Mouse (Mus musculus) testis, postnatal 10 days (tissue): Measurements from ENCODE around the gene Dhx16.

Experiments used
- DNase-seq: peaks from one replicate; pipeline ENCODE4 v3.0.0; 2021; ENCODE audit warnings: low spot score

Dhx16 gene

GRCm38 (mm10) chr17:35859835-35860234, 19.8 kb upstream of the Dhx16 start:
- no peak for DNase-seq

DNA sequence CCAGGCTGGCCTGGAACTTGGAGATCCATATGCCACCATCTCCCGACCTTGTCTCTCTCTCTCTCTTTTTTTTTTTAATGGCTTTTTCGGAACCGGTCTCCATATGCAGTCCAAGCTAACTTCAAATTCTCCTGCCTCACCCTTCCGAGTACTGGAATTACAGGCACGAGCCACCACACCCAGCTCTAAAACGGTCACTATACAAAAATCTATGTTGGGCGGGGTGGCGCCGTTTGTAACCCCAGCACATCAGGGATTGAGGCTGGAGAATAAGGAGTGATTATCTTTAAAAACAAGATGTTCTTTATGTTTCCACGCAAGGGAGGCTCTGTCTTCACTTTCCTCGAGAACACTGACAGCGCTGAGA, 18.8 kb upstream of the Dhx16 start:
- DNase-seq, result no peak

DNA sequence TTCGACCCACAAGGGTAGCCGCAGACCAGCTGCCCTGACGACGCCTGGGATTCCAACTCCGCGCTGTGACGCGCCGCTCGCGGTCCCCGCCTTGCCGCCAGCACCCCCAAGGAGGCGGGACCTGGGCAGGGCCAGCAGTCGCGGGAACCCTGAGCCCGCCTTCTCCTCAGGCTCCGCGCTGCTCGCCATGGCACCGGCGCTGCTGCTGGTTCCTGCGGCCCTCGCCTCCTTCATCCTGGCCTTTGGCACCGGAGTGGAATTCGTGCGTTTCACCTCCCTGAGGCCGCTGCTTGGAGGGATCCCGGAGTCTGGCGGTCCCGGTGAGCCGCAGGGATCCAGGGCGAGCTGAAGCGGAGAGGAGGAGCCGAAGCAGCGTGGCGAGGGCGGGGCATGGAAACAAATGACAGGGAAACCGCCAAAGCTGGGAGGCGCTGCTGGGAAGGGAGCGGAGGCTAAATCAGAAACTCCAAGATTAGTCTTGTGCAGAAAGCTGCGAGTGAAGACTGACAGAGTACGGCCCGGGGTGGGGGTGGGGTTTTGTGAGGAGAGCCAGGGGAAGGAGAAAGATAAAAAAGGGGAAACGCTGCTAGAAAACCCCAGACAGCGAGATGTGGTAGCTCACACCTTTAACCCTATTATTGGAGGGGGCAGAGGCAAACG, 18.3 kb upstream of the Dhx16 start, which contains the start of gene Nrm:
Nrm (plus strand) TSS at position 121 of the 660 bp plus-strand sequence.
- peak; percentile 92 for DNase-seq

DNA sequence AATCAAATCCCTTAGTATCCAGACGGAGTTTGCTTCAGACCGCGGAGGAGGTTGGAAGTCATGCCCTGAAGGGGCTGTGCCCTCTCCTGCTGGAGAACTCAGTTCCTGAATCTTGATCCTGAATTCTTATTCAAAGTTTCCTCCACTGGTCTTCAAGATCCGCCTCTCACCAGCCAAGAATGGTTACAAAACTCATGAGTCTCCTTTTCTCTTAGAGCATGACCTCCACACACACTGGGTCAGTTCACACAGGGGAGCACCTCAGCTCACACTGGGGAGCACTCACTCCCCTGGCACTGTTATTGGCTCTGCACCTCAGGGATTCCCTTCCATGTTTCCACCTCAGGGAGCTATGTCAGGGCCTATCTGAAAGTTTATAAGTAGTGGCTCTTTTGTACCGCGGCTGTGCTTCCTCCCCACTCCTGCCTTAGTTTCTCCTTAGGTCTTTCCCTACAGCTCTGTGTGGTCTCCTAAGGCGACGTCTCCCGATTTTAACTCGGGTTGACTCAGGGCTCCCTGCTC, 14.7 kb upstream of the Dhx16 start:
- DNase-seq, result no peak

DNA sequence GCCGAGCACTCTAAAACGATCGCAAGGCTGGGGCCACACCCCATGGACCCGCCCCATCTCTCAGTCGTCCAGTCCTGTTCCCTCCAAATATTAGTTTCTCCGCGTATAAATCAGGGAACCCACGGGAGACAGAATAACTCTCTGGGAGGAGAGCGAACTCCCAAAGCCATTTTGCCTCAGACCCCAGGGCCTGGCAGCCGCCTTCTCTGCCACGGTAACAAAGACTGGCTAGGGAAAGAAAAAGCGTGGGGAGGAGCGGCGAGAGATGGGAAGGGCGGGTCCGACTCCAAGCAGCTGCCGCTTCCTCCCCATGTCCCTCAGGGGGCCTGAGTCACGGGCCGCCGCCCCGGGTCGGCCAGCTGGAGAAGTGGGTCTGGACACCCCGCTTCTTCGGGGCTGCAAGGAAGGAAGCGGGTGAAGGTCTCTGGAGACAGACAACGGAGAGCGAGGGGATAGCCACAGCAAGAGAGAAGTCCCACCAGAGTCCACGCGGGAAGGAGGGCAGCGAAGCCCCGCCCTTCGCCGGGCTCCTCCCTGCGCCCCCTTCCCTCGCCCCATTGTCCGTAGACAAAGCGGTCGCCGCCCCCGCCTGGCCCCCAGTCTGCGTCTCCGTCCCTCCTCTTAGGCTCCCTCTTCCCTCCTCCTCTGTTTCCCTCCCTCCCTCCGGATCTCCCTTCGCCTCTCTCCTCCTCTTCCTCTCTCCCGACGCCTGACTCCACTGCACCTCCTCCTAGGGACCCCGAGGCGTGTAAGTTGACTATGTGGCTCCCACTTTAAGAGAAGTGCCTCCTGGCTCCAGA, 13.9 kb upstream of the Dhx16 start, which contains the start of gene Ppp1r18:
Ppp1r18 (plus strand) TSS at position 113 of the 800 bp plus-strand sequence.
- DNase-seq, result peak; percentile 88

DNA sequence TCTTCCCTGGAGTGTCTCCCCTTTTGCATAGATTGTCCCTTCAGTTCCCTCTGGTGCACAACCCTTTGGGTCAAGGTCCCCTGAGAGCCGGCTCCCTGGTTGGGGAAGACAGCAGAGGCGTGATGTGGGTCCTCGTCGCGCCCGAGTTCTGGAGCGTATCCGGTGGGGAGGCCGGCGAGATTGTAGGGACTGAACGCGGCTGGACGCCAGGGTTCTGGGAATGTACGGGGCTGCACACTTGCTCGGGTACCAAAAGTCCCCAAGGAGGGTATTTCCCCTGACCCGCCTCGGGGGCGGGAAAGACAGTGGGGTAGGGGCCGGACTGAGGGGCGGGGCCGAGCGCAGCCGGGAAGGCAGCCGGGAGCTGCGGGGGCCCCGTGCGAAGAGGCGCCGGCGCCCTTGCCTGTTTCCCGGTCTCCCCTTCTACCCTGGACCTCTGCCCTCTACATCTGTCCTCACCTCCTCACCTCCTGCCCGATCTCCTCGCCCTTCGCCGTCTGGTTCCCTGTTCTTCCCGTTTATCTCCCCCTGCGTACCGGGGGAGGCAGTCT, 13.3 kb upstream of the Dhx16 start:
- DNase-seq, result peak; percentile 84

- DNase-seq, result peak; percentile 58
Observed at GRCm38 (mm10) chr17:35866911-35867890, 12.4 kb upstream of the Dhx16 start.

DNA sequence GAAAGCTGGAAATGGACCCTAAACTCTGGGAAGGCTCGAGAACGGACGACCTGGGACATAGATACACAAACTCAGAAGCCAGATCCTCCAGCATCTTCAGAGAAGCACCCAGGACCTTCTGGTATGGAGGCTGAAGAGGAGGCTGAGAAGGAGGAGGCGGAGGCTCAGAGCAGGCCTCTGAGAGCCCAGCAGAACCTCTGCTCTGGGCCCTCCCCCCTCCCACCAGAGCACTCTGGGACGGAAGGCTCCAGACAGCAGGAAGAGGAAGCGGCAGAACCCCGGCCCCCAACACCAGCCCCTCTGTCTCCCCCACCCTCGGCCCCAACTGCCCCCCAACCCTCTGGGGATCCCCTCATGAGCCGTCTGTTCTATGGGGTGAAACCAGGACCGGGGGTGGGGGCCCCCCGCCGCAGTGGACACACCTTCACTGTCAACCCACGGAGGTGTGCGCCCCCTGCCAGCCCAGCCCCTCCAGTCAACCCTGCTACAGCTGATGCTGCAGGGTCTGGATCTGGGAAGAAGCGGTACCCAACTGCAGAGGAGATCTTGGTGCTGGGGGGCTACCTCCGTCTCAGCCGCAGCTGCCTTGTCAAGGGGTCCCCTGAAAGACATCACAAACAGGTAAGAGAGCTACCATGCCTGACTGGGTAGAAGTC, 11.3 kb upstream of the Dhx16 start:
- no peak for DNase-seq

GRCm38 (mm10) chr17:35868961-35869345, 10.7 kb upstream of the Dhx16 start:
- no peak for DNase-seq

DNA sequence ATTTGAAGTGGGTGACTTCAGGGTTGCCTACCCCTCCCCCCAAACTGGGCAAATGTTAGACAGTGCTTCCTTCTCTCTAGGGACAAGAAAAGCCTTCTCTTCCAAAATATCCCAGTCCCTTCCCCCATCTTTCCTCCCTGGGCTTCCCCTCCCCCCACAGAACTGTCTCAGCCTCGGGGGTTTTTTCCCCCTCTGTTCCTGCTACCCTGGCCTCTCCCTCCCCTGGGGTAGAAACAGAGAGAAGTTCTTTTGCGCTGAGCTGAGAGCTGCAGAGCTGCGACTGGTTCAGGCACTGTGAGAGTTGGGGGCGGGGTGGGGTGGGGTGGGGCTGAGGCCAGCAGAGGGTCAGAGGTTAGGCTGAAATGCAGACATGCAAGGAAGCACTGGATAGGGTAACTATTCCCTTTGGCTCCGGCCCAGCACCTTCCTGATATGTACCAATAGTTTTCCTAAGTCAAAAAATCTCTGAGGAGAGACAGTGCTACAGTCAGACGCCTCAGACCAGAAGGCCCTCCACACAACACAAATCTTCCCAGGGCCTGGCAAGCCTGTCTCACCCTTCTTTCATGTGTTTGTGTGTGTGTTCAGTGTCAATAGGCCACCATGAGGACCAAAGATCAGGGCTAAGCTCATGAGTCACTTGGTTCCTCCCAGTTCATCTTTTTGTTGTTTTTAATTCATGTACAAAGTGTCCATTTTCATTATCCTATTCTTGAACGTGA, 10.1 kb upstream of the Dhx16 start:
- peak; percentile 65 for DNase-seq

GRCm38 (mm10) chr17:35870151-35870883, 9.3 kb upstream of the Dhx16 start:
- no peak for DNase-seq

GRCm38 (mm10) chr17:35870884-35871696, 8.5 kb upstream of the Dhx16 start:
- DNase-seq, result peak; percentile 72

DNA sequence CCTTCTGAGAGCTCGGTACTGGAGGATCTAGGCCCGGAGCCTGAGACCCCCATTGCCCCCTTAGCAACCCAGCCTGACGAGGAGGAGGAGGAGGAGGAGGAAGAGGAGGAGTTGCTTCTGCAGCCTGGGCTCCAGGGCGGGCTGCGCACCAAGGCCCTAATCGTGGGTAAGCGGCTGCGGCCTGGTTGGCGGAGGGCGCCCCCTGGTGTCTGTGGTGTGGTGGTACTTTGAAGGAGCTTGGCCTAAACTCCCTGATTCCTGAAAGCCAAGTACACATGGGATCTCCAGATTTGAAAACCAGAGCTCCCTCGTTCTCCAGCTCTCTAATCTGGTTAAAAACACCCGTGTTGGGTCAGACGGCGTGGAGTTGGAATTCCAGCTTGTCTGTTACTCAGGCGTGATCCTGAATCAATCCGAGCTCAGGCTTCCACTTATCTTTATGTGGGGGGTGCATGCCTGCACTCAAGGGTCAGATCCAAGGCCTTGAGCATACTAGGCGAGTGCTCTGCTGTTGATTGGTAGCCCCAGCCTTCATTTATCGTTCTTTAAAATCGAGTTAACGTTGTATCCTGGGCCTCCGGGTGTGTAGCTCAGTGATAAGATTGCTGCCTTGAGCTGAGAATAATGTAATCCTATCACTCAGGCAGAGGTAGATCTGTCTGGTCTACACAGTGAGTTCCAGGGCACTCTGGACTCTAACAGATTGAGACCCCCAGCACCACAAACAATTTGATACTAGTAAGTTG, 5.7 kb upstream of the Dhx16 start:
- peak; percentile 96 for DNase-seq

- no peak for DNase-seq
Observed at GRCm38 (mm10) chr17:35874721-35875120, 4.9 kb upstream of the Dhx16 start.

DNA sequence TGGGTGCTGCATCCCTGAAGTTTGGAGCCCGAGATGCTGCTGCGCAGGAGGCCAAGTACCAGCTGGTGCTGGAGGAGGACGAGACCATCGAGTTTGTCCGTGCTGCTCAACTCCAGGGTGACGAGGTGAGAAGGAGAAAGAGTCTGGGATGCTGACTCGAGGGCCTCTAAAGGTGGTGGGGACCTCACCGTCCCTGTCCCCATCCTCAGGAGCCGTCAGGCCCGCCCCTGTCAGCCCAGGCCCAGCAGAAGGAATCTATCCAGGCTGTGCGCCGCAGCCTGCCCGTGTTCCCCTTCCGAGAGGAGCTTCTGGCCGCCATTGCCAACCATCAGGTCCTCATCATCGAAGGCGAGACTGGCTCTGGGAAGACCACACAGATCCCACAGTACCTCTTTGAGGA, 3.3 kb downstream of the Dhx16 start:
- DNase-seq, result no peak

DNA sequence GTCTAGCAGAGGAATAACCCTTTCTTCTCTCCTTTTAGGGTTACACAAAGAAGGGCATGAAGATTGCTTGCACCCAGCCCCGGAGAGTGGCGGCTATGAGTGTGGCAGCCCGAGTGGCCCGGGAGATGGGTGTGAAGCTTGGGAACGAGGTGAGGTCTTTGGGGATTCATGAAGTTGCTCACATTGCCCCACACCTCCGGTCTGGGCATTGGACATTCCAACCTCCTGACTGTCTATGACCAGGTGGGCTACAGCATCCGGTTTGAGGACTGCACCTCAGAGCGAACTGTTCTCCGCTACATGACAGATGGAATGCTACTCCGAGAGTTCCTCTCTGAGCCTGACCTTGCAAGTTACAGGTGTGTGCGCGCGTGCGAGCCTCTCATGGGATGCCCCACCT, 4.2 kb downstream of the Dhx16 start:
- DNase-seq, result no peak

GRCm38 (mm10) chr17:35887725-35888124, 8.1 kb downstream of the Dhx16 start:
- DNase-seq, result no peak
